ENCODE assay signal across 22 mouse cellular contexts in the genomic region with DNA sequence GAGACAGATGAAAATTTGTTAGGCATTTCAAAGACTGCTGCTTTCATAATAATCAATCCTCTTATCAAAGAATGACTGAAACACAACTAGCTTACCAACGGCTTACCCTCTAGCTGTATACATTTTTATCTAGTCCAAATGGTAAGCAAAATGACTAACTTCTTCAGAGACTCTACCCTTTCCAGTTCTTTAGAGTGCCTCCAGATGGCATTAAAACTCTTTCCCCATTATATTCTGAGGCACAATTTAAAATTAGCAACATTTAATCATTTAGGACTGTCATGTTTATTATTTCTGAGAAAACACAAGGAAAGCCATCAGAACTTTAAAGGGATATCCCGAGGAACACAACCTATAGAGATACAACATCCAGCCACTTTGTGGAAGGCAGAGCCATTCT.
DNase-seq lines count a peak whose midpoint lies in the region; ATAC-seq and TF ChIP-seq lines count a peak whose summit lies in the region.
"Had no signal": no experiment of that assay in that cellular context is flagged by ENCODE, and none has a peak within 500 bp of the region (broad histone marks: within the 10 kb centered on the region; RNA-seq: fewer than 3 reads in every experiment).

No protein-coding gene starts in this region.

- intact Hi-C loops in heart, postnatal 36 days (cut with DNase I) = loop anchor here (5.0 kb wide), 1 partner anchor 449 kb away; no protein-coding TSS in a partner anchor

- ATAC-seq in heart, postnatal 0 days (ENCODE audit: insufficient read depth, low read depth) = no peak
- no peak for ATAC-seq in lung, embryonic 14.5 days (ENCODE audit: insufficient read depth)
- no peak for ATAC-seq in stomach, postnatal 0 days (ENCODE audit: low FRiP score, low TSS enrichment)
- ATAC-seq in forebrain, embryonic 12.5 days (ENCODE audit: low FRiP score) = no peak
- ATAC-seq: forebrain, embryonic 16.5 days had no signal

- H3K4me2 ChIP-seq in heart, postnatal 0 days (ENCODE audit: low read depth, low read length) = no peak overlapping the region
- H3K4me2 ChIP-seq in lung, embryonic 14.5 days = no peak overlapping the region
- H3K4me2 ChIP-seq in stomach, postnatal 0 days (replicated peaks; ENCODE audit: low read depth) = no peak overlapping the region
- H3K4me2 ChIP-seq in forebrain, embryonic 12.5 days = no peak overlapping the region
- H3K4me2 ChIP-seq: heart, embryonic 13.5 days; hindbrain, embryonic 14.5 days; limb, embryonic 15.5 days; liver, embryonic 15.5 days; midbrain, embryonic 12.5 days; neural tube, embryonic 12.5 days had no signal

- WGBS in heart, postnatal 0 days = 57% methylated on average over 2 of the region's 2 CpGs
- 29% methylated on average over 2 of the region's 2 CpGs for WGBS in lung, embryonic 14.5 days
- WGBS in stomach, postnatal 0 days = 37% methylated on average over 2 of the region's 2 CpGs
- WGBS in forebrain, embryonic 12.5 days = 91% methylated on average over 2 of the region's 2 CpGs

- peak; percentile 34 for TF ChIP-seq CTCF in heart, postnatal 0 days (IDR thresholded peaks at IDR 0.05; ENCODE audit: low read depth)
- 0 out of 2 replicates have a peak, but pooled peaks have one; percentile 6 for TF ChIP-seq CTCF in lung, embryonic 14.5 days (IDR thresholded peaks at IDR 0.05; ENCODE audit: low read depth)
- peak; percentile 62 for TF ChIP-seq CTCF in stomach, postnatal 0 days (IDR thresholded peaks at IDR 0.05; ENCODE audit: low read depth)

- no peak overlapping the region for H3K4me3 ChIP-seq in heart, postnatal 0 days (ENCODE audit: low read depth, low read length)
- H3K4me3 ChIP-seq in lung, embryonic 14.5 days (ENCODE audit: low read depth, low read length) = no peak overlapping the region
- H3K4me3 ChIP-seq in stomach, postnatal 0 days (ENCODE audit: low read depth, low read length) = no peak overlapping the region
- H3K4me3 ChIP-seq in forebrain, embryonic 12.5 days (replicated peaks) = no peak overlapping the region
- H3K4me3 ChIP-seq: heart, embryonic 13.5 days; limb, embryonic 15.5 days; liver, embryonic 15.5 days; midbrain, embryonic 12.5 days; neural tube, embryonic 12.5 days had no signal

- no peaks in the 10 kb centered on the region for H3K9me3 ChIP-seq in heart, postnatal 0 days (replicated peaks; ENCODE audit: control insufficient read depth, low read length)
- no peaks in the 10 kb centered on the region for H3K9me3 ChIP-seq in lung, embryonic 14.5 days (ENCODE audit: low read depth, low read length)
- H3K9me3 ChIP-seq in stomach, postnatal 0 days (ENCODE audit: control insufficient read depth, low read length) = no peaks in the 10 kb centered on the region
- no peaks in the 10 kb centered on the region for H3K9me3 ChIP-seq in forebrain, embryonic 12.5 days
- H3K9me3 ChIP-seq: heart, embryonic 13.5 days; limb, embryonic 15.5 days; liver, embryonic 15.5 days; midbrain, embryonic 12.5 days; neural tube, embryonic 12.5 days had no signal

- no peak for DNase-seq in heart, postnatal 0 days (ENCODE audit: low spot score)
- no peak for DNase-seq in heart, postnatal 36 days
- no peak for DNase-seq in lung, embryonic 14.5 days
- DNase-seq in lung, postnatal 36 days = no peak
- DNase-seq in NIH3T3 (ENCODE audit: low read depth) = peak; percentile 43
- no peak for DNase-seq in stomach, postnatal 0 days (ENCODE audit: low spot score)
- DNase-seq: adrenal gland, postnatal 25 days; cerebellum, adult 8-10 months; kidney, adult 9 months; kidney, postnatal 25 days; left cerebral cortex, postnatal 4 days; lung, postnatal 10 days; retina, postnatal 1 day; thymus, postnatal 25 days had no signal

- H3K27me3 ChIP-seq in heart, postnatal 0 days (ENCODE audit: control insufficient read depth, insufficient read depth, low read length) = no peaks in the 10 kb centered on the region
- no peaks in the 10 kb centered on the region for H3K27me3 ChIP-seq in lung, embryonic 14.5 days (ENCODE audit: insufficient read depth, low read length)
- H3K27me3 ChIP-seq in stomach, postnatal 0 days (ENCODE audit: control insufficient read depth, insufficient read depth, low read length) = no peaks in the 10 kb centered on the region
- H3K27me3 ChIP-seq in forebrain, embryonic 12.5 days = no peaks in the 10 kb centered on the region
- H3K27me3 ChIP-seq: heart, embryonic 13.5 days; limb, embryonic 15.5 days; liver, embryonic 15.5 days; midbrain, embryonic 12.5 days; neural tube, embryonic 12.5 days had no signal

- H3K9ac ChIP-seq in heart, postnatal 0 days (replicated peaks; ENCODE audit: low read depth, low read length) = no peak overlapping the region
- no peak overlapping the region for H3K9ac ChIP-seq in lung, embryonic 14.5 days
- H3K9ac ChIP-seq in stomach, postnatal 0 days (ENCODE audit: low read length) = no peak overlapping the region
- no peak overlapping the region for H3K9ac ChIP-seq in forebrain, embryonic 12.5 days
- H3K9ac ChIP-seq: heart, embryonic 13.5 days; hindbrain, embryonic 14.5 days; limb, embryonic 15.5 days; liver, embryonic 15.5 days; midbrain, embryonic 12.5 days; neural tube, embryonic 12.5 days had no signal

- H3K27ac ChIP-seq in heart, postnatal 0 days (ENCODE audit: low read depth) = no peak overlapping the region
- H3K27ac ChIP-seq in lung, embryonic 14.5 days (ENCODE audit: low read depth) = no peak overlapping the region
- H3K27ac ChIP-seq in stomach, postnatal 0 days (replicated peaks) = no peak overlapping the region
- no peak overlapping the region for H3K27ac ChIP-seq in forebrain, embryonic 12.5 days
- H3K27ac ChIP-seq: heart, embryonic 13.5 days; hindbrain, embryonic 14.5 days; limb, embryonic 15.5 days; liver, embryonic 15.5 days; midbrain, embryonic 12.5 days; neural tube, embryonic 12.5 days had no signal

- H3K36me3 ChIP-seq in heart, postnatal 0 days (replicated peaks; ENCODE audit: control insufficient read depth, insufficient read depth, low read length) = no peaks in the 10 kb centered on the region
- no peaks in the 10 kb centered on the region for H3K36me3 ChIP-seq in lung, embryonic 14.5 days (ENCODE audit: insufficient read depth)
- no peaks in the 10 kb centered on the region for H3K36me3 ChIP-seq in stomach, postnatal 0 days (ENCODE audit: control insufficient read depth, insufficient read depth, low read length)
- no peaks in the 10 kb centered on the region for H3K36me3 ChIP-seq in forebrain, embryonic 12.5 days (replicated peaks)
- H3K36me3 ChIP-seq: heart, embryonic 13.5 days; limb, embryonic 15.5 days; liver, embryonic 15.5 days; midbrain, embryonic 12.5 days; neural tube, embryonic 12.5 days had no signal

- no peak for TF ChIP-seq EP300 in heart, postnatal 0 days (IDR thresholded peaks at IDR 0.05; ENCODE audit: low read depth)
- no peak for TF ChIP-seq EP300 in stomach, postnatal 0 days (optimal IDR thresholded peaks at IDR 0.05)

- peaks cover 16% of the 10 kb centered on the region; the same call in 1 of the 2 replicates for H3K4me1 ChIP-seq in heart, postnatal 0 days (ENCODE audit: control insufficient read depth, insufficient read depth)
- H3K4me1 ChIP-seq in lung, embryonic 14.5 days (ENCODE audit: insufficient read depth) = no peaks in the 10 kb centered on the region
- no peaks in the 10 kb centered on the region; the same call in 1 of the 2 replicates for H3K4me1 ChIP-seq in stomach, postnatal 0 days (replicated peaks; ENCODE audit: control insufficient read depth, insufficient read depth)
- peaks cover 12% of the 10 kb centered on the region for H3K4me1 ChIP-seq in forebrain, embryonic 12.5 days
- H3K4me1 ChIP-seq: liver, embryonic 15.5 days; neural tube, embryonic 12.5 days had no signal

Comparison
In these comparisons a context has a peak if more than half of its experiments do, and no peak if none do; other contexts are left out.
1. CTCF ChIP-seq: peak in every context shown above with its lines; median percentile 62 in stomach, postnatal 0 days; 34 in heart, postnatal 0 days; 6 in lung, embryonic 14.5 days.